Mouse (Mus musculus) kidney, adult 18-20 months (tissue): Measurements from ENCODE around the gene Hoxd1.

Source experiments
- DNase-seq: peaks from one replicate; pipeline ENCODE4 v3.0.0; 2021

Hoxd1 gene

DNA sequence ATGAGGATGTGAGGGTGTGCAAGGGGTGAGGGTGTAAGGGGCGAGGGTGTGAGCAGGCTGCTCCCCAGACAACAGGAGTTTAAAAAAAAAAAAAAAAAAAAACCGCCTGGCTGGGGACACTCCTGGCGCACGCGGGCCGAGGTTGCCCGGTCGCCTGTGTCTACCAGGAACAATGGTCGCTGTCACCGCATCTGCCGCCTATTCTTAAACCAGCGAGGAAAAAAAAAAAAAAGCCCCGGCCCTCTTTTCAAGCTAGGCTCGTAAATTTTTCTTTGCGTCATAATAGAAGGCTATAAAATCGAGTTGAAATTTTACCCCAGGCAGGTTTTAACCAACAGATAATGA, 29.5 kb upstream of the Hoxd1 start:
- DNase-seq = no peak

DNA sequence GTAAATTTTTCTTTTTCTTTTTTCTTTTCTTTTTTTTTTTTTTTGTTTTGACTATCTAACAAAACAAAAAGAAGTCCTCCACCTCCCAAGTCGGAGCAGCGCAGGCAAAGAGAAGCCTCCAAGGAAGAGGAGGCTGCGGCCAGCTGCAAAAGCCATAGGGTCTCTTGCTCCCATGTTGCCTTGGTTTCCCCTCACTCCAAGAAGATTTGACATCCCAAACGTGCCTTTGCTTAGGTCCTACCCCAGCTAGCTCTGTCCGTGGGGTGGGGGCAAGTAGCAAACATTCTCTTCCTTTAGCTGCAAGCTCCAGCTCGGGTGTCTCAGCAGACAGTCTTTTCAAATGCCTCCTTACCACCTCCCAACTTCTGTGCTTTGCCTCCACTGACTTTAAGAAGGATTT, 29.0 kb upstream of the Hoxd1 start:
- no peak for DNase-seq

DNA sequence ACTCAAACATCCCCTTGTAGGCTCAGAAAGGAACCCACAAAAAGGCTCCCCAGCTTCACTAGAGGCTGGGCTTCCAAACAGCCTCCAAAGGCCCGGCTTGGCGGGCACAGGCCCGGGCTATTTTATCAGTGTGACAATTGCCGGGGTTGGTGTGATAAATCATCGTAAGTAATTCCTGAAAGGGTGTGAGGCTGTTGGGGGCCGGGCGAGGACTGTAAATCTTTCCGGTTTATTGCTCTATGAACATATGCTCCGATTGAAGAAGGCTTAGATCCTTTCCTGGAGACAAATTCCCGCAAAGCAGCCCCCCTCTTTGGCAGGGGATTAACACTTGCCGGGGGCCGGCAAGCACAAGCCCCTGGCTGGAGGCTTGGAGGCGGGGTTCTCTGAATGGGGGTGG, 28.3 kb upstream of the Hoxd1 start:
- no peak for DNase-seq

DNA sequence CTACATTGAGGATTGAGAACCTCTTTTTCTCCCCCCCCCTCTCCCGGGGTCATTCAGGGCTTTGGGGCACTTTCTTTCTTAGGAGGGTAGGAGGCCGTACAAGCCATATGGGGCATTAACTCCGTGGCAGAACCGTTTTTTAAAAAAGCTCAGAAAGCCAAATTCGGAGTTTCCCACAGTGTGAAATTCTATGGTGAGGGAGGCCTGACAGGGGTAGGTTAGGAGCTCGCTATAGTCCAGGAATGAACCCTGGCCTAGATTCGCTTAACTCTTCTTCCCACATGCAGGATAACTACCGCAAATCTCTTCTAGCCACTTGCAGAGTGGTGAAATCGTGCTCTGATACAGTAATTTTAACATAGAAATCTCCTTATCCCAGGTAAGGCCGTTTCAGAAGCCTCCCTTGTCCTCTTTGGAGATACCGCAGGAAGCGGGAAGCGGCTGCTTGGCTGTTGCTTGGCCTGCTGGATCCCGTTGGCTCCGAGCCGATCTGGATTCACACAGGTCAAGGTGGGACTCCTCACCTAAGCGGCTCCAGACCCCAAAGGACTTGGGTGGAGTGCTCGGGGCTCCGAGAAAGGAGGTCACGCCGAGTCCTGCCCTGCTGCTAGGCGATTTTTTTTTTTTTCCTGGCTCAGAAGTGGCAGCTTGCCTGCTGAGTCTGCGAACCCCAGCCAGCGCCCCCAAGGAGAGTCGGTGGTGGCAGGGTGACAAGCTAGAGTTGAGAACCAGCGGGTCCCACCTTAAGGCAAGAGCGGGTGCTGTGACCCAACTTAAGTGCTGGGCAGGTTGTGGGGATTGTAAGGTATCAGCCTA, 27.6 kb upstream of the Hoxd1 start:
- DNase-seq = no peak

DNA sequence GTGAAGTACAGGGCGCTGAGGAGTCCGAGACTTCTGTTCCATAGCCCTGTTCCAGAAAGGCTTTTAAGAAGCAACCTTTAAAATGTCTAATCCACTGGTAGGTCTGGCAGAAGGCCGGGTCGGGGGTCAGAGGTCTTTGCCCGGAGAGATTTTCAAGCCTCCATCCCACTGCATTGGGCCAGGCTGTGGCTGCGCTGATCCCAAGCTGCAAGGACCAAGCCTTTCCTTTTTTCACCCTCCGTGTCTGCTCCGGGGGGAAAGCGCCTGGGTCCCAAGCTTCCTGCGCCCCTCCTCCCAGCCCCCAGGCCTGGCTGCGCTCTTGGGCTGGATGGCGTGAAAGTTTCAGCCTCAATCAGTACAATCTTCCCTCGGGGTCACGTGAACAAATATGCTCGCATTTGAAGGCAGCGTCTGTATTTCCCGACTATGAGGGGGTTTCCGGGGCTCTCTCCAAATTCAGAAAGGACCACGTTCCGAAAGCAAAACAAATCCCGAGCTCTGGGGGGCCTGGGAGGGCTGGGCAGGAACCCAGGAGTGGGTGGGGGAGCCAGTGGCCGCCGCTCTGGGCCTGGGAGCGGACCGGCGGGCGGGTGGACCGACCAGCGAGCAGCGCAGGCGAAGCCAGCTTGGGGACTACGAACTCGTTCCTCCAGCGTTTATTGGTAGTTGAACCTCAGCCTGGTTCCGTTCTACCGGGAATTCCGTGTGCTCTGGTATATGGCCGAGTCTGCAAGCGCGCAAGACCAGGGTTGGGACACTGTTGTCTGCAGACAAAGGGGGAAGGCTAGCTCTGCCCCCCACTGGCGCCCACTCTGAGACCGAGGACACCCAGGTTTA, 26.7 kb upstream of the Hoxd1 start:
- DNase-seq = no peak

DNA sequence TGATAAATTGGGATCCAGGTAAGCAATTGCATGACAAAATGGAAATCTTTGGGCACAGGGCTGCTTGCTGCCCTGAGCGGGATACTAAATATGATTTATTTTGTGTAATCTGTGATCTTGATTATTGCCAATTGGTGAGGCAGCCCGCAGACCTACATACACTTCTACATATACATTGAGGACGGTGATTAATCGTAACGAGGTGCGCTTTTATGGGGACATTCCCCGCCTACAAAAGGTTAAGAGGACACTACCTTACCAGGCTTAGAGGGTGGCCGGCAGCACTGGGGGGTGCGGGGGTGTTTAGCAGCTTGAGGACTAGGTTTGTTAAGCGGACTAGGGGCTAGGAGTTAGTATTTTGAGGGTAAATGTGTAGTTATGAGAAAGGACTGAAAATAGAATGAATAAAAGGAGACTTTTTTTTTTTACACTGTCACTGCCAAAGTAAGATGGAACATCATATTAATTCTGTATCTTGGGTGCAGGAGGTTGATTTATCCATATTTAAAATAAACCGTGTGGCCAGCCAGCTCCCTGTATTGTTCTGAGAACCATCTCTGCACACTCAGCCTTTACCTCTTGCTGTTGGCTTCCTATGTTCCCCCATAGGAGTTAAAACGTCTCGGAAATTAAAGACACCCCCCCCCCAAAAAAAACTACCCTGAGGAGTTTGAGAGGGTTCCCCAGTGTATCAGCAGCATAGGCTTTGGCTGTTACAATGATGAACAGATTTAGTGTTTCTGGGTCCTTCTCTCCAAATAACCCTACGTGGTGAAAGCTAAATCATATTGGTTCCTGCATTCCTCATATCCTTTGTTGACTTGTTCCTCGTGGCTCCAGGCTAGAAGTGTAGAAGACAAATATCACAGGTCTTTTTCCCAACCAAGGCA, 25.8 kb upstream of the Hoxd1 start:
- no peak for DNase-seq

DNA sequence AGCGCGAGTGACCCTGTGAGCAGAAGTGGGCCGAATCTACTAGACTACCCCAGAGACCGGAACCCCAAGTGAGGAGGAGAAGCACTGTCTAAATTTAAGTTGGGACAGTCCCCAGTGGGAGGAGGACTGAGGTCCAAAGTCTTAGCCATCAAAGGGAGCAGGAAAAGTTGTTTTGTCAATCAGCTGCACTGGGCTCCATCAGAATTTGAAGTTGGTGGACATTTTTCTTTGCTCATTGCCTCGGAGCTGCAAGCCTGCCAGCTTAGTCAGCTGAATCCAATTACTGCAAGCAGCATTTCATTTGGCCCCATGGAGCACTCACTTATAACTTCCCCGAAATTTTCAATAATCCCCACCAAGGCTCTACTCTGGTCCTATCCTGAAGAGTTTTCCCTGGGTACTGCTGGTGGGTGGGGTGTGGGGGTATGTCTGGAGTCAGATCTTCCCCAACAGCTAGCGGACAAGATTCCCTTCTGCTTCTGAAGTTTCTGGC, 25.2 kb upstream of the Hoxd1 start:
- DNase-seq = no peak

DNA sequence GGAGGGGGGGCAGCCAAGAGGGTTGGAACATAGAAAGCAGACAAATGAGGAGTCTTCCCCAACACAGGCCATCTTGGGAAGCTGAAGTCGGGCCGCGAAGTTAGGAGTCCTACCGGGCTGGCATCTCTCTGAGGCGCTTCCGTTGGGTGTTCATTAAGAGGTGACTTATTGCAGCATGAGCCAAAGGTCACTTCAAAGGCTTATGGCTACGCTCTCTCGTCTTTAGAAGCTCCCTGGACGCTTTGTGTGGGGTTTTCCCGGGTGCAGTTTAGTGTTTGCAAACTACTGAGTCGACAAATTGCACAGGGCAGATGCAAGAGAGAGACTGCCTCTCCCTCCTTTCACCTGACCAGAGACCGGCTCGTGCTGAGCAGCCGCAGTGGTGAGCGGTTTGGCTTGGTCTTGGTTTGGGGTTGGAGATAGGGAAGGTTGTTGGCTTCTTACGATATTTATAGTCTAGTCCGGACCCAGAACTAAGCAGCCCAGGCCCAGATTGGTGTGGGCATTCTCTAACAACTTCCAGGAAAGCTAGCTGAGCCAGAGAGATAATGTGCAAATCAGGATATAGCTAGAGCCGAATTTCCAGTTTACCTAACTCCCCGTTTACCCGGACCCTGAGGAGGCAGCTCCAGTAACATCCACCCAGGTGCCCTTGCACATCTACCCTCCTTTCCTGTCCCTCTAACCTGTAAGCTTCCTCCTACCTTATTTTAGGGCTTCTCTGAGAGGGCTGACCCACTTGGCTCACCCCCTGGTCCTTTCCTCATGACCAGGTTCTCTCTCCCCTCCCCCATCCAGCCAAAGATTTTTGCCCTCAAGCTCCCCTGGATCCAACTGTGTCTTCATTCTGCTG, 23.9 kb upstream of the Hoxd1 start:
- no peak for DNase-seq

DNA sequence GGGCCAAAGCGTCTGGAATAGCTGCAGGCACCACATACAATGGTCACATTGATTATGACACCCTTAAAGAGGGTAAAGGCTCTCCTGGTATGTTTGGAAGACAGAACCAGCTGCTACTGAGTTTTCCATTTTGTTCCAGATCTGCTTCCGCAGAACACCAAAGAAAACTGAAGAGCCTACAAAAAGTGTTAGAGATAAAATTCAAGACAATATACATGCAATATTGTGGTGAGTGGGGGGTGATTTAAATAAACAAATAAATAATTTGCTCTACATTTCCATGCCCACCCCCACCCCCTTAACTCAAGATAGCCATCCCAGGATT, 23.3 kb upstream of the Hoxd1 start:
- DNase-seq = no peak

DNA sequence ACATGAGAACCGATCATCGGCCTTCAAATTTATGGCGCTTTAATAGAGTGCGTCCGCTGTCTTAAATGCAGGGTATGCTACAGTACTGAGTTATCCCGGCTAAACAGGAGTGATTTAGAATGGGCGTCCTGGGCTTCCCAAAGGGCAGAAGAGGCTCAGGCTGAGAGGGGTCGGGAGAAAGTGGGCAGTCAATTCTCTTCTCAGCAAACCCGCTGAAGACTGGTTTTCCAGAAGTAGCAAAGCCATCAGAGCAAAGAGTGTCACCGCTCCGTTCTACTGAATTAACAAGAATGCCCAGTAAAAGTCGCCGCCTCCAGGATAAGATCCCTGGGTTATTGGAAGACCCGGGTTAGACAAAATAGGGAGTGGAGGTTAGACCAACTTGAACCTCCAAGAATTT, 22.9 kb upstream of the Hoxd1 start:
- no peak for DNase-seq

DNA sequence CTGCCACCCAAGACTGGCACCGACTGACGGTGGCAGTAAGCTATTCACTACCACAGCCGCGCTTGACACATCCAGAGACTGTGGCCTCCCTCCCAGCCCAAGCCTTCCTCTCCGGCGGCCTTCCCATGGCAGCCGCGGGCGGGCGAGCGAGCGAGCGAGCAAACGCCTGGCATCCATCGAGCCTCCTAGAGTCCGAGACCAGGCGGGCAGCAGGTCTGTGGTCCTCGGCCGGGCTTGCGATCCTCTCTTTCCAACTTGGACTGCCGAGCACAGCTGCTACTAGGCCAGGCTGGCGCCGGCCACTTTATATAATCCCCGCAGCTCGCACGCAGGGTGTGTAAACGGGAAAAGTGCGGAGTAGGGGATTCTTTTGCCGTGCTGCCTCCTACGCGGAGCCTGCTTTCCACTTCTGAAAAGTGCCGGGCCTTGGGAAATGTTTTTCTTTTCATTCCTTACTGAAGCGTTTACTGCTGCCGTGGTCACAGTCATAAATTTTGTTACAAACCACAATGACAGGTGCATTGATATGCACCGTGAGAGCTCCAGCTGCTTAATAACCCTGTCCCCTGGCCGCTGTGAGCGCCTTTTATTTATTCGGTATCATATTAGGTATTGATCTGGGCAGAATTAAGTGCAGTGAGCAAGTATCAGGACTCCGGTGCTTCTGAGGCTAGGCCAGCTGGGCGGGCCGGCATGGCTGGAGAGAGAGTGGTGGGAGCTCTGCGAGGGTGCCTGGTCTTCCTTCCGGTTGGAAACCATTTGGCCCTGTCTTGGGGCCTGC, 22.3 kb upstream of the Hoxd1 start:
- DNase-seq = no peak

DNA sequence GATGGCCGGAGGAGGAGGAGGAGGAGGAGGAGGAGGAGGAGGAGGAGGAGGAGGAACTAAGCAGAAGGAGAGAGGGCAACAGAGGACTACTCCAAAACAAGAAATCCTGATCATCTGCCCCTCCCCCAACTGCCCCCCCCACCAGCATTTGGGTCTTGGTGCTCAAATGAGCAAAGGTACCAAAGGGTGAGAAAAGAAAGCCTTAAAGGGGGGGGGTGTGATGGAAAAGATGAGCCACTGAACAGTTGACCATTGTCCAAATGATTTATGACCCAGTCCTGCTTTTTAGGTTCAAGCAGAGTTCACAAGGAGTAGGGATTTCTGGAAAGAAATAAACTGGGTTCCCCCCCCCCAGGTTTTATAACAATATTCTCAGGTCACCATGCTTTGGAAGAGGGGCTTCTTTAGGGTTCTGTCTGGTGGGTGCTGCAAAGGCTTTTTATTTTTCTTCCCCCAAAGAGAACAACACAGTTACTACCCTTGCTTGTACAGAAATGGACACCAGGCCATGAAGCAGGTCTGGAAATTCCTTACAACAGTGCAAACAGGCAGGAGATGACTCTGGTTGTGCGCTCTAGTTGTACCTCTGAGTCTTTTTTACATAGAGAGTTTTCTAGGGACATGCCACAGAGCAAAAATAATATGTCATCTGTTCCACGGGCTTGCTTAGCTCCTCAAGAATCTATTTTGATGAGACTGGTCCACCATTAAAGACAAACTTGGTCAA, 21.4 kb upstream of the Hoxd1 start:
- DNase-seq = no peak

DNA sequence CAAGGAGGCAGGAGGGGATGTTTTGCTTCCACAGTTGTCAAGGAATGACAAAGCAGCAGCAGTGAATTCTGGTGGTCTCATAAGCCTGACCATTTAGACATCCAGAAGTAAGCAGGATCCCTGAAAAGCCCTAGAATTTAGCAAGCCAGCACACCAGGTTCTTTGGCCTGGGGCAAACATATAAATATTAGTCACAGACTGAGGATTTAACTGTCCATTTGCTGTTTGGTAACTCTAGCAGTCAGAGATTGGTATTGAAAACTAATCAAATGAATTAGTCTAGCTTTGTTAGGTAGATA, 20.9 kb upstream of the Hoxd1 start:
- DNase-seq = no peak

DNA sequence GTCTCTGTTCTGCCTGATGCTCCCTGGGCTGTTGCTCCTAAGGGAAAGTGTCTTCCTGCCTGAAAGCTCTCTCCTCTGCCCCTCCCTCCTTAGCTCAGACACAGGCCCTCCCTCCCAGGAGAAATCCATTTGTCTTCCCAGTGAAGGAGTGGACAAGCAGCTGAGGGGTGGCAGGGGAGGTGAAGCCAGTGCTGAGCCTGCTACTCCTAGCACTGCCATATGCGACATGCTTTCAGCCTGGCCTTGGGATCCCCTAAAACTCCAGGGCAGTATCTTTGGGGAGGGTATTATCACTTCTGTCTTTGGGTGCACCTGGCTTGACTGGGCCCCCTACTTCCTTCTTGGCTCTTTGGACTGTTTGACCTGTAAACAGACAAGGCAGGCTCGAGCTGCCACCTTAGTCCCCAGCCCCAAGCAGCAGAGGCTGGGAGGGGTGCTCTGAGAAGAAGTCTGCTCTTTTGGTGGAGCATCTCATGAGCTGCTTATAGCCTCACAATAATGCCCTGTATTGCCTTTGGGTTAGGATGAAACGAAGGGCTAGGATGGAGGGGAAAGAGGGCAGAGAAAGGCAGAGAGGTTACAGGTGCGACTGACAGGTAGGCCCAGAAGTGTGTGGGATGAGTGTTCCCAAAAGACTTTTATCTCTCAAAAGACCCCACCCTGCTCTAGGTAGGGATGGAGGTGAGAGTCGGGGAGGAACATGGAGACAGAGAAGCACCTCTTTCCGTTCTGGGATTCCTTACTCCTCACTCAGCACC, 17.1 kb upstream of the Hoxd1 start:
- DNase-seq = no peak

DNA sequence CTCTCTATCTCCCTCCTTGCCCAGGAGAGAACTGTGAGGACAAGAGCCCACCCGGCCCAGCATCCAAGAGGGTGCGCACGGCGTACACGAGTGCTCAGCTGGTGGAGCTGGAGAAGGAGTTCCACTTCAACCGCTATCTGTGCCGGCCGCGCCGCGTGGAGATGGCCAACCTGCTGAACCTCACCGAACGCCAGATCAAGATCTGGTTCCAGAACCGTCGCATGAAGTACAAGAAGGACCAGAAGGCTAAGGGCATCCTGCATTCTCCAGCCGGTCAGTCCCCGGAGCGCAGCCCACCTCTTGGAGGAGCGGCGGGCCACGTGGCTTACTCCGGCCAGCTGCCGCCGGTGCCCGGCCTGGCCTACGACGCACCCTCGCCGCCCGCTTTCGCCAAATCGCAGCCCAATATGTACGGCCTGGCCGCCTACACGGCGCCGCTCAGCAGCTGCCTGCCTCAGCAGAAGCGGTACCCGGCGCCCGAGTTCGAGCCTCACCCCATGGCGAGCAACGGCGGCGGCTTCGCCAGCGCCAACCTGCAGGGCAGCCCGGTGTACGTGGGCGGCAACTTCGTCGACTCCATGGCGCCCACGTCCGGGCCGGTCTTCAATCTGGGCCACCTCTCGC, 16.4 kb upstream of the Hoxd1 start:
- DNase-seq = no peak

DNA sequence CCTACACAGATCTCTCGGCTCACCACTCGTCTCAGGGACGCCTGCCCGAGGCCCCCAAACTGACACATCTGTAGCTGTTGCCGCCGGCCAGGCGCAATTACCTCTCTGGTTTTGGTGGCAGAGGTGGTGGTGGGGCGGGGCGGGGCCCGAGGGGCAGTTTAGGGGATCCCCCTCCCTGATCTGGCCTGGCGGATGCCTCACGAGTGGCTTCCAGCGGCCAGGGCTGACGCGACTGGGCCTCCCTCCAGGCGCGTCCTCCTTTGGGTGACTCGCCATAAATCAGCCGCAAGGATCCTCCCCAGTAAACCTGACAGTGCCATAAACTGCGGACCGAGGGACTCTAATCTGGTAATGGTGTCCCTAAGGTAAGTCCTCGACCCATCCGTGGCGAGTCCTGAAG, 15.8 kb upstream of the Hoxd1 start:
- DNase-seq = no peak

DNA sequence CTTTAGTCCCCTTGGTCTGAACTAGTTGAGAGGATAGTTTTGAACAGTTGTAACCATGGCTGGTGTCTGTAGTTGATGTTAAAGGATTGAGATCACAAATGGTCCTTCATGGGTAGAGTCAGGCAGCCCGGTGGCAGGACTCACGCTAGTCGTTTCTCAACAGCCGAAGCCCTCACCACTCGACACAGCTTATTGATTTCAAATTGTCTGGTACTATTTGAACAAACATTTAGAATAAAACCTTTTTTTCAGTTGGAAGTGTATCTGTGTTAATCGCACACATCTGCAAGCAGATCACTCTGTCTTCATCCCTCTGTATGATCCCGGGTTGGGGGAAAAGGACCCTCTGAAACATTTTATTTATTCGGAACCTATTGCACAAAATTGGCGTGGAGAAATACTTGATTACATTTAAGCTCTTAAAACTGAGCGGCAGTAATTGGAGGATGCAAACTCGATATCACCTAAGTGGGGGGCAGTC, 15.1 kb upstream of the Hoxd1 start:
- no peak for DNase-seq

DNA sequence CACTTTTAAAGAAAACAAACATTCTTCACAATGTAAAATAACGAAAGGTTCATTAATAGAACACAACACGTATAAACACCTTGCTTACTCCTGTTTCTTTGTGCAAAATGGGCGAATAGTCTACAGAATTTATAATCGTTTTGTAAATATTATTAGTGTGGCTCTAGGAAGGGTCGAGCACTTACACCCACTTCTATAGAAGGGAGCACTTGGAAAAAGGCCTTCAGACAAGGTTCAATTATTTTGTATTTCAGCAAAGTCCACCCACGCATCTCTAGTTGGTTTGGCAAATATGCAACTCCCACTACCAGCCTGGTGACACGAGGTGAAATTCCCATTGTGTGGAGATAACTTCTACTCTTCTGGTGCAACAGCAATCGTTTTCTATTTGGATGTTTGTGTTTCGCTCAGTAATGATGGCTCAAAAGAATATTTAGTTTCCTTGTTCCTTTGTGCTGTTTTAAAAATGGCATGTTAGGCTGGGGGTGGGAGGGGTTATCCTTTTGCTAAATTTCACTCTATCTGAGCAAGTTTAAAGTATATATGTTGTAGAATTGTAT, 14.3 kb upstream of the Hoxd1 start:
- no peak for DNase-seq
